Mouse (Mus musculus) left cerebral cortex, adult 9 months (tissue): ENCODE data around the gene Car14.
"Not testable (repeated sequence)": the region's sequence is repeated elsewhere in the genome, so short reads cannot be mapped to it uniquely, and the experiment has no call there.

Experiments
- DNase-seq, 2 experiments: peaks; one replicate each; pipeline ENCODE4 v3.0.0; 2022; ENCODE audit warnings: low spot score in 2 of 2

Gene Car14

DNA sequence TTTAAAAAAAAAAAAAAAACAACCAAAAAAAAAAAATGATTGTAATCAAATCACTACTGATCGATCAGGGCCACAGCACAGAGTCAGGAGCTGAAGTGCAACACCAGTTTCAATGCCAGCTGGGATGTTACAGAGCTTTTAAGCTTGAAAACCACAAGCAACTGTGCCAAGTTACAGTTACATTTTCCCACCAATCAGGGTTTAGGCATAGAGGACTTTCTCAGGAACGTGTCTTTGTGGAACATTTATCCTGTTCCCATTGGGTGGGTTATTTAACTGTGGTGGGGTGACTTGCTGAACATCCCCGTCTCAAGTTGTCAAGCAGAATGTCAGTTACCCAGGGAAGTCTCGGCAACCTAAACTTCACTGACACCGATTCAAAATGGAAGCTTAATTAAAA is 20.6 kb upstream of the Car14 start:
- DNase-seq = no peak

DNA sequence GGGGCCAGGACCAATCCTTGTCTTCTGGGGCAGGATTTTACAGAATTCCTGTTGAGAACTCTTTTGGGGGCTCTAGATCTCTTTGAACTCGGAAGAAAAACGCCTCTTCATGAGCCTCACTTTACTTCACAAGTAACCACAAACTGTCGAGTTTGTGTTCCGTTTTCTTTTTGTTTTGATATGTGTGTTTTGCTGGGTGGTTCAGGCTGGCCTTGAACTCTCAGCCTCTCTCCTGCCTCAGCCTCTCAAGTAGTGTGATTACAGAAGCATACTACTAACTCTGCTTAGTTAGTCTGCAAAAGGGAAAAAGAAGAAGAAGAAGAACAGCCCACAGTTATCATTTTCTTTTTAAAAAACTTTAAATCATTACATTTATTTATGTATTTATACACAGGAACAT is 19.7 kb upstream of the Car14 start:
- DNase-seq = no peak

GRCm38 (mm10) chr3:95923429-95923828 is 18.9 kb upstream of the Car14 start:
- DNase-seq = not testable (repeated sequence)

DNA sequence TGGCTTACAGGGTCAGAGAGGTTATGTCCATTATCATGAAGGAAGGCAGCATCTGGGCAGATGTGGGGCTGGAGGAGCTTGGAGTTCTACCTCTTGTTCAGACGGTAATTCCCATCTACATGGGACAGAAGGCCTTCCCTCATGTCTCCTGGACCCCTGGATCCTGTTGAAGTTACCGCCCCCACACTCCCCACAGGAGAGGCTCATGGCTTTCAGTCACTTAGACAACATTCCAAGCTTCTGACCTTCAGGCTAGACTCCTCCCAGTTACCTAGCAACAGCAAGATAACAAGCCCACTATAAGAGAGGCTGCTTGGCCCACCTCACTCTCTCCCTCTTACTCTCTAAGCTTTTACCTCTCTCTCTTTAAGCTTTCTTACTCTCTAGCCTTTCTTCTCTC is 16.0 kb upstream of the Car14 start:
- DNase-seq = not testable (repeated sequence)

- no peak for DNase-seq
Observed at GRCm38 (mm10) chr3:95916760-95917159, 12.3 kb upstream of the Car14 start.

GRCm38 (mm10) chr3:95914706-95915105 is 10.2 kb upstream of the Car14 start:
- DNase-seq = no peak

DNA sequence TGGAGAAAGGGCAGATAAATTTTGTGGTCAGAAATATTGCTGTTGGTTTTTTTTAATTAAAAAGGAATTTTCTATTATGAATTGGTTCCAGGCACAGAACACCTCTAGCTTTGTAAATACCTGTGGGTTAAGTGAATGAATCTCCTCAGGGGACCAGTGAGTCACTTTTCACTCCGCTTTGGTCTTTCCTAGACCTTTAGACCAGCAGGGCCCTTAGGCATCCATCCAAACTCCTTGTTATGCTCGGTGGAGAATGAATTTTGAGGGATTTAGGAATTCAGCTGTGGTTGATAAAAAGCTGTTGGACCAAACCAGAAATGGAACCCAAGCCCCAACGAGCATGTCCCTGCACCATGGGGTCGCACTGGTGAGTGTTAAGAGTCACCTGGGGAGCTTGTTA is 3.1 kb upstream of the Car14 start:
- no peak for DNase-seq

DNA sequence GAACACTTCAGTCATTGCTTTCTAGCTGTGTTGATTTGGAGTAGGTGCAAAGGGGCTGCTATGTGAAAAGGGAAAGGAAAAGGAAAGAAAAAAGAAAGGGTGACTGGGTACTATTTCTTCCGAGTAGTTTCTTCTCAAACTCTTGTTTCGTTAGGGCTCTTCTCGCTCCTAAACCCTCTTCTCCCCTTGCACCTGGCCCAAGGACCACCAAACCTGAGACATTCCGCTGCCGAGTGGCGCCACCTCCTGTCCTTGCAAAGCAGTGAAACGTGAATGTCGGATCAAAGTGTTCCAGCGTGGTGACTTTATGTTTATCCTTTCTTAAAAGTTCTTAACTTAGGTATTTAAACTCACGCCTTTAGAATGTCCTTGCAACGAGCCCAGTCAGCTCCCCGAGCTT is 2.4 kb upstream of the Car14 start:
- no peak for DNase-seq

DNA sequence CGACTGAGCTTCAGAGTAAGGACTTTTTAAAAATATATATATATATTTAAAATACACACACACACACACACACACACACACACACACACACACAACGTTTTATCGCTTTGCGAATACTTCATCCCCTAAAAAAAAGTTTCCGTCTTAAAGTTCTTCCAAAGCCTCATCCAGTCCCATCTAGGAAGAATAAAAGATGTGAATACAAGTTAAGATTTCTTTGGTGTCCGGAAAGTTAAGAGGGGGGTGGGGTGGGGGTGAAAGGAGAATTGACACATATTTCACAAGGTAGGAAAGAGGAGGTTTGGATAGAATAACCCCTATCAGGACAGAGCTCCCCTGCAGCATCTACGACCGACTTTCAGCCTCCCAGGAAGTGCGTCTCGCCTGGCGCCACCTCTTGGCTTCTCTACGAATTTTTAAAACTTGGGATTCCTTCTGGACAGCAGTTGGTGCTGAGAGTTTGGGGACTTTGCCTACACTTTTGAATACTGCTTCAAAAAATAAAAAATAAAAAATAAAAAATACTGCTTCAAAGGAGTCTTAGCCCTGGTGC is 1.5 kb upstream of the Car14 start:
- no peak for DNase-seq

- peak in 1 of 2 experiments; percentile 68 for DNase-seq
Observed at GRCm38 (mm10) chr3:95905146-95905939, 852 bp upstream of the Car14 start.

- no peak for DNase-seq
Observed at GRCm38 (mm10) chr3:95903753-95904502, 563 bp downstream of the Car14 start.

DNA sequence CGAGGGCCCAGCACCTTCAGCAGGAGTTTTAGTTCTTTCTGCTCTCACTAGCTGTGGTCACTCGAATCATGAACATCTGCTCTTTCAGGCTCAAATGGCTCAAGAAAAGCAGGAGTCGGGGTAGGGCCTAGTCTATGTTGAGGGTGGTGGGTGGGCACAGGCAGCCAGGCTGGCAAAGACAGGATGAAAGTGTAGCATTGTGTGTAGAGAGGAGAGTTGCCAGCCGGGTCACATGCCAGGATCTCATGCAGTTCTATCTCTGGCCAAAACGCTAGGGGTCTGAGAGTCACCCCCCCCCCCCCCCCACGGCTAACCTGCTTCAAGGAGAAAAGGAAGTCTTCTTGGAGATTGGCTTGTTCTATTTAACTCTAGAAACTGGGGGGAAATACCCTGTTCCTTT is 1.8 kb downstream of the Car14 start:
- no peak for DNase-seq

DNA sequence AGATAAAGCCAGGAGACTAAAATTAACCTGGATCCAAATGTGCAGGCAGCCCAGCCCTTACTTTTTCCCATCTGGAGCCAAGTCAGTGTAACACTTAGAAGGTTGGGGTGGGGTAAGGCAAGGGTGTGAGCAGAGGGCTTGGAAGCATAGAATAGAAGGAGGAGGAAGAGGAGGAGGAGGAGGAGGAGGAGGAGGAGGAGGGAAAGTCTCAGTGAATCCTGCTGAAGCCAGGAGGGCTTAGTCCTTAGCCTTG is 2.2 kb downstream of the Car14 start:
- no peak for DNase-seq

- no peak for DNase-seq
Observed at GRCm38 (mm10) chr3:95901616-95902372, 2.7 kb downstream of the Car14 start.

DNA sequence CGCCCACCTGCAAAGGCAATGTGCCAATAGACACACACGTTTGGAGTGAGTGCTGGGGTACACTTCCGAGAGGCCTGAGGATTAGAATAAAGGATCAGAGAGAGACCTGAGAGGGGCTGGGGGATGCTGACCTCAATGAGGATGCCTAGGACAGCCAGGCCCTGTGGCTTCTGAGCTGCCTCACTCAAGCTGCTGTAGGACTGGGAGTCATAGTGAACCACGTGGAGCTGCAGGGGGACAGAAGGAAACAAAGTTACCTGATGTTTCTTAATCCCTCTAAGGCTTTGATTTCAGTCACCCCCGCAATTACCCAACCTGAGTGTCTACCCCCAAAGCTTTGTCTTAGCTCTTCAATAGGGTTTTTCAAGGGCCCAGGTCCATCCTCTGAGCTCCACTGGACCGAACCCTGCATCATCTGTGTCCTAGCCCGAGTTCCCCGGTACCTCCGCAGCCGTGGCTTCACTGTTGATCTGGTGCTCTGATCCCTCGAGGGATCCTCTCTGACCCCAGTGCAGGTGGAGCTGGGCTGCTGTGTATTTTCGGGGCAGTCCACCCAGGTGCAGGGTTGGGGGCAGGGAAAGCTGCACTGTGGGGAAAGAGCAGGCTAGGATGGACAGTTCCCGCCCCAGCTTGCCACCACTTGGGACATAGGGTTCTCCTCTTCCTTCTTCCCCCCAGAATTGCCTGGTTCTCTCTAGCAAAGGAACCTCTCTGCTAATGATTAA is 4.5 kb downstream of the Car14 start:
- DNase-seq = no peak

DNA sequence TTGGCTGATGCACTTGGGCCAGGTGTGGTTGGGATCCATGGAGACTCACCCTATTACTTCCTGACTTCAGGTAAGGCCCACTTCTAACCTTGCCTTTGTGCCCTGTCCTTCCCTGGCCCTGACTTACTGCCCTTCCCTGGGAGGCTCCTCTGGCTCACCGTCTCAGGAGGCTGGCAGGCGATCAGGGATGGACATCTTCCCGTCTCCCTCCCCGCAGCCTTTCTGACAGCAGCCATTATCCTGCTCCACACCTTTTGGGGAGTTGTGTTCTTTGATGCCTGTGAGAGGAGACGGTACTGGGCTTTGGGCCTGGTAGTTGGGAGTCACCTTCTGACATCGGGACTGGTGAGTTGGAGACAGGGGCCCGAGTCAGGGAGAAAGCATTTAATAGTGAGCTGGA is 9.0 kb downstream of the Car14 start:
- not testable (repeated sequence) for DNase-seq

DNA sequence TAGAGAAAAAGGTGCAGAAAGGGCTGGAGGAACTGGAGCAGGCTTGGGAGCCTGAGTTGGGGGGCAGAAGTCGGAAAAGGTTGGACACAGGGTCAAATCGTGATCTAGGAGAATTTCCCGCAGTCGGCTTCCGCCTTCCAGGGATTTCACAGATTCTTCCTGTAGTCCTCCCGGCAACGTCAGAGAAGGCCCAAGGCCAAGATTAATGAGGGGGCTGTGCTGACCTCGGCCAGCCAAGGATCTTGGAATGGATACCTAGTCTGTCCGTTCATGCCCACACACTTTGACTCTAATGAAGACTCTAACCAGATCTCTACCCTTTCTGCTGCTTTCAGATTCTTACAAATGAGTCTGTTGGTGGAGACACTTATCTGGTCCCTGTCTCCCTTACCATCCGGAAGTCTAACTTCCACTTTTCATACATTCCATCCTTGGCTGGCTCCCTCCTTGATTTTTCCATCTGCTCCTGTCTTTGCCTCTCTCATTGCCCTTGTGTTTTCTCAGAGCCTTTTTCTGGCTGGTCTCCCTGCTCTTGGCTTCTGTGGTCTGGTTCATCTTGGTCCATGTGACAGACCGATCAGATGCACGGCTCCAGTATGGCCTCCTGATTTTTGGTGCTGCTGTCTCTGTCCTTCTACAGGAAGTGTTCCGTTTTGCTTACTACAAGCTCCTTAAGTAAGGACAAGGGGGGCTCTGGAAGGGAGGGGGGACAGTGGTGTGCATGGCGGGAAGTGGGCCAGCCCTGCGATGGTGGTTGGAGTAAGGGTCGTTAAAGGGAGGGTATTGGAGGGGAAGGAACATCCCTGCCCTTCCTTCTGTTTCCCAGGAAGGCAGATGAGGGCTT is 10.0 kb downstream of the Car14 start:
- DNase-seq = no peak

- peak; percentile 94 to 98 for DNase-seq
Observed at GRCm38 (mm10) chr3:95893606-95894316, 10.7 kb downstream of the Car14 start, which contains the start of gene Aph1a. Gene Aph1a, plus strand, starts transcription at chr3:95893969.

DNA sequence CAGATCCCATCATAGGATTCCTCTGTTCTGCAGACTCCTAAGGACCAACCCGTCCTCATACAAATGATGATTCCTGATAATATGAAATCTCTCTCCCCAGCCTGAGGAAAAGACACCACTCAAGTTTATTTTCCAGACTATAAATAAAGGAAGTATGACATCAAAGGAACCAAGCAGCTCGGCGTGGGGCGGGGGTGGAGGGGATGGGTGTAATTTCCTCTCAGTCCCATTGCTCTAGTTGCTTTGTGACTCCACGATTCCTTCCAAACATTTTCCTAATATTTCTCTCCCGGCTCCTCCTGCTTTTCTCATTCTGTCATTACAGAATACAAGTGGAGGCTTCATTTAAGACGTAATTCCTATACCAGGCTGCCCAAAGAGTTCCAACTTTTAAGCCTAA is 11.4 kb downstream of the Car14 start:
- DNase-seq = no peak
